Mouse (Mus musculus) cerebellum, adult 2 months (tissue): Measurements from ENCODE around the gene Slc44a1. TPM values are rescaled to one million over a fixed set of nuclear protein-coding genes. Genes with fewer than 3 reads are reported as not detected.

Source experiments
- DNase-seq, 2 experiments: peaks; one replicate each; pipeline ENCODE4 v3.0.0; 2021
- H3K27ac ChIP-seq: fragments of 200-500 bp; 2 replicates; pipeline ENCODE4 v1.5.1; 2012; ENCODE audit warnings: low read length, control low read depth, inconsistent platforms; ENCODE audit not compliant: insufficient read depth
- H3K27me3 ChIP-seq: fragments of 200-500 bp; 2 replicates; pipeline ENCODE4 v1.6.1; 2012; ENCODE audit warnings: inconsistent platforms, mild to moderate bottlenecking, low read length, moderate library complexity; ENCODE audit not compliant: control insufficient read depth, insufficient read depth
- H3K4me1 ChIP-seq: fragments of 200-500 bp; 2 replicates; pipeline ENCODE4 v1.6.1; 2011; ENCODE audit warnings: low read length; ENCODE audit not compliant: control insufficient read depth, insufficient read depth
- H3K4me3 ChIP-seq: fragments of 200-500 bp; replicated peaks from 2 replicates; pipeline ENCODE3; 2011; ENCODE audit warnings: mild to moderate bottlenecking, low read depth, low read length, control low read depth; ENCODE audit not compliant: insufficient read depth
- CTCF ChIP-seq: fragments of 200-500 bp; IDR thresholded peaks from 2 replicates; pipeline ENCODE4 v1.5.1; 2011; ENCODE audit warnings: low read depth, mild to moderate bottlenecking, control low read depth, low read length, moderate library complexity, borderline replicate concordance; ENCODE audit not compliant: insufficient read depth
- POLR2A ChIP-seq: fragments of 200-500 bp; IDR thresholded peaks from 2 replicates; pipeline ENCODE4 v1.6.1; 2011; ENCODE audit warnings: low read length, control low read depth, borderline replicate concordance; ENCODE audit not compliant: insufficient read depth
- WGBS: fragments of 180-500 bp; shearing (Covaris S2); methylation state at CpG from one replicate; pipeline ENCODE4 v1.1.7; 2018; 5-methylcytosine and 5-hydroxymethylcytosine counted together
- polyA plus RNA-seq: library from polyadenylated mRNA; depleted of rRNA; stranded (reverse); fragments of >200 nt; gene quantifications from 2 replicates; pipeline ENCODE4 v1.2.3, GENCODE M21; 2012

The Slc44a1 gene
- polyA plus RNA-seq, 1 experiment = 85.3 TPM

GRCm38 (mm10) chr4:53591941-53592340, 151.7 kb downstream of the Slc44a1 start:
- H3K27ac ChIP-seq = no peak overlapping the region
- H3K4me3 ChIP-seq = no peak overlapping the region
- TF ChIP-seq POLR2A = no peak
- no peak for TF ChIP-seq CTCF
- 53% methylated on average over 8 of the region's 8 CpGs for WGBS
- no peaks in the 10 kb centered on the region for H3K4me1 ChIP-seq
- H3K27me3 ChIP-seq = no peaks in the 10 kb centered on the region
- no peak for DNase-seq

DNA sequence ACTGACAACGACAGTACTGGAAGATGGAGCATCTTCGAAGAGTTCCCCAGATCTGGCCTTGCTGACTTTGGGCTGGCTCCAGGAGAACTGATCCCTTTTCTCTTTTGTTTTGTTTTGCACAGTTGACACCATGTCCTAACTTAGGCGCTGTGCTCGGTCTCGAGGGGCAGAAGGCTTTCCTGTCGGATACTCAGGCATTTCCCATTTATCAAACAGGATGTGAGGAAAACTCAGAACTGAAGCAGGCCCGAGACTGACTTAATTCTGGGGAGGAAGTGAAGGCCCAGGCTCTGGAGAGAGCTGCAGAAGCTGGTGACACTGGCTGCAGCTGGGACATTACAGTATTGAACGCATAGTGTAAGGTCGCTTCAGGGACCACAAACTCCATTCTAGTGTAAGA, 152.2 kb downstream of the Slc44a1 start:
- 77% methylated on average over 9 of the region's 9 CpGs for WGBS
- no peak for DNase-seq
- H3K27me3 ChIP-seq = no peaks in the 10 kb centered on the region
- H3K4me3 ChIP-seq = no peak overlapping the region
- H3K27ac ChIP-seq = no peak overlapping the region
- no peaks in the 10 kb centered on the region for H3K4me1 ChIP-seq
- TF ChIP-seq CTCF = no peak
- no peak for TF ChIP-seq POLR2A

- Histone ChIP-seq H3K27me3 (no peaks in the 10 kb centered on the region), H3K4me3 (no peak overlapping the region), H3K4me1 (no peaks in the 10 kb centered on the region), H3K27ac (no peak overlapping the region)
- 24% methylated on average over 4 of the region's 4 CpGs for WGBS
- TF ChIP-seq POLR2A (no peak), CTCF (peak; percentile 81)
- DNase-seq = peak; percentile 69 to 75
These were observed 154.0 kb downstream of the Slc44a1 start for GRCm38 (mm10) chr4:53594204-53594603.

DNA sequence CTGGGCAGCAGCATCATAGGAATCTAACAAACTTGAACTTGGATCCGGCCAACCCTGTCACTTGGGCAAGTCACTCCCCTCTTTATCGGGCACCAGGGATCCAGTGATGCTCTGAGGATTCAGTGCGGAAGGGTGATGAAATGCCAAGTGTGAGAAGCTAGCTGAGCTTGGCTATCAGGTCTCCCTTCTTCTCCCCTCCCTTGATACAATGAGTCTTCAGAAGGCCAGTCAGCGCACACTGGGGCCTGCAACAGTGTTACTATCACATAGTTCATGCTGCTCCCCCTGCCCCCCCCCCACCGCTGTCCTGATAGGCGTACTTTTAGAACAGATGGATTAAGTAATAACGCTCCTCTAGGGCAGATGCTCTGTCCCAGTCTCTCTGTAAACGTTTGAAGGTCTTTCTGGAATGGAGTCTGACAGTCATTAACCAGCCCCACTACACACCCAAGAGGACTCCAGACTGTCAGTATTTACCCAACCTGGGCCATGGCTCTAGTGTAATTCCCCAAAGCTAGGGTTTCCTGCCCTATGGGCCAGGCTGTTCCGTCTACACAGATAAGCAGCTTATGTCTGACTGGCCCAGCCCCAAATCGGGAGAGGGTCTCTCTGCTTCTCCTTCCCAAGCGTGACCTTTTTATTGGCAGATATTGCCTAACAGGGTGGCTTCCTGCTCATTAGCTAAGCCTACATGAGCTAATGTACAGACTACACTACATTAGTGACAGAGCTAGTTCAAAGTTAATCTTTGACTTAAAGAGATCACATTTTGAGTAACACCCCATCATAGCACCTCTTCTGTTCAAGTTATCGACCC, 155.2 kb downstream of the Slc44a1 start:
- no peak for DNase-seq
- Histone ChIP-seq H3K27me3 (no peaks in the 10 kb centered on the region), H3K4me1 (no peaks in the 10 kb centered on the region), H3K27ac (no peak overlapping the region), H3K4me3 (no peak overlapping the region)
- TF ChIP-seq CTCF (no peak), POLR2A (no peak)
- WGBS = 67% methylated on average over 12 of the region's 12 CpGs

DNA sequence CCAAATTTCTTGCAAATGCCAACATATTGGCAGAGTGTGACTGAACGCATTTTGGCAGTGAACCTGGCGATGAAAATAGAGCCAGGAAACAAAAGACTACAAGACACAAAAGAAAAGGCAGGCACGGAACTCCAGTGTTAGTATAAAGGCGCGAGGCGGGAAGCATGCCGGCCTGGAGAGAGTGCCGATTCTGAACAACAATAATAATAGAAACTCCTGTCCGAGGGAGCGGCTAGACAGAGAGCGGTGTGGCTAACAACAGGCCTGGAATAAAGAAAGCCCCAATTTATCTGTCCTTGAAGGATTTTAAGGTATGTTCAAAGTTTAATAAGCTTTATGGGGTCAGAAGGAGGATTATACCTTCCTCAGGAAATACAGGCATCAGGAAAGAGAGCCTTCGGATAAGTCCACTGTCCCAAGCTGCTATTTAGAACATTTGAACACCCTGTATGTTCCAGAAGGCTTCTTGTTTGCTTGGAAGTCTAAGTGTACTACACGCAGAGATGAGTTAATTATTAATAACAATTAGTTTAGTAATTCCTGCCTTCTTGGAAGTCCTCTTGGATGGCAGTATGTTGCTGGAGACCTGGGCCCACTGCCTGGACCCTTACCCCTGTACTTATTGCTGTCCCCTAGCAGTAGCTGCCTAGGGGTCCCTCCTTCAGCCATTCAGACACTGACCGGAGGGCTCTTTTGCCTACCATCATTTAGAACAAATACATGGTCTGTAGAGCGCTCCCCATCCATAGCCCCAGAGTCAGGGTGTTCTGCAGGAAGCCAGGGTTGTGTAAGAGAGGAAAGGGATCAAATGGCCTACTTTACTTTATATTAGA, 156.1 kb downstream of the Slc44a1 start:
- H3K27ac ChIP-seq = no peak overlapping the region
- WGBS = 60% methylated on average over 15 of the region's 15 CpGs
- no peak overlapping the region for H3K4me3 ChIP-seq
- no peak for TF ChIP-seq CTCF
- TF ChIP-seq POLR2A = no peak
- H3K4me1 ChIP-seq = no peaks in the 10 kb centered on the region
- DNase-seq = no peak
- no peaks in the 10 kb centered on the region for H3K27me3 ChIP-seq

DNA sequence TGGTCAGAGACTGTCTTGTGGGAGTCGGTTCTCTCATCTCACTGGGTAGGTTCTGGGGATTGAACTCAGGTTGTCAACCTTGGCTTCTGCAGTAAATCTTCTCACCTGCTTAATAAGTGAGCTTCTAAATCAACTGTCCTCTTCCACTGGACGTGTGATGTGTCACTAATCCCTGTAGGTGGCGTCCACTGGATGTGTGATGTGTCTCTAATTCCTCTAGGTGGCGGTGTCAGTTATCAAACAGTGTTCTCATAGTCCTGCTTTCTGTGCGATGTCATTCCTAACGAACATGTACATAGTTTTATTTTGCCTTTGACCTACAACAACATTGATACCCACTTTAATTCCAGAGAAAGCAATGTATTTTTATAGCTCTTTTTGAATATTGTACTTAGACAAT, 160.2 kb downstream of the Slc44a1 start:
- Histone ChIP-seq H3K4me1 (no peaks in the 10 kb centered on the region), H3K4me3 (no peak overlapping the region), H3K27me3 (no peaks in the 10 kb centered on the region), H3K27ac (no peak overlapping the region)
- TF ChIP-seq POLR2A = no peak
- TF ChIP-seq CTCF = peak; percentile 58; the same call in 1 of the 2 replicates
- 40% methylated on average over 6 of the region's 6 CpGs for WGBS
- no peak for DNase-seq

DNA sequence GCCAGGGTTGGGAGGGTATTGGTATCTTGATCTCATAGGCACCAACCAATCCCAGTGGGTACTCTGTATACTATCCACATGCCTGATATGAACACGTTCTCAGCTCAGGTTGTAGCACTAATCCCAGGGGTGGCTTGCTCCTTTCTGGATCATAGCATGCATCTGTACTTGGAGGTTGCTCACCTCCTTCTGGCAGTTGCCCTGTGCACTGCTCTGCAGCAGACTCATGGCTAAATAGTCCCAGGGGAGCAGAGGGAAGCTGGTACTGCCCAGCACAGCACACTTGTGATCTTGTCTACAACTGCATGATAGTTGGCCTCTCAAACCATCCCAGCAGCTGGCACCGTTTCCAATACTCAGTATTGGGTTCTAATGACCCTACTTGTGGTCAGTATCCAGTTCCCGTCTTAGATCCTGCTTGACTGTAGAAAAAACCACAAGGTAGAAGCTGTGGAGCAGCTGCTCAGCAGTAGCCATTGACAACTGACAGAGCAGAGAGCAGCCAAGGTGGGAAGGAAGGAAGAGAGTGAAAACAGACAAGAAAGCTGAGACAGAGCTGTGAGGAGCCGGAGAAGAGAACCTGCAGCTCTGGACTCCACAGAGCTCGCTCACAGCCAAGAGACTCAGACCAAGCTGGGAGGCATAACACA, 174.5 kb downstream of the Slc44a1 start:
- WGBS = 69% methylated on average over 5 of the region's 5 CpGs
- Histone ChIP-seq H3K27ac (no peak overlapping the region), H3K27me3 (no peaks in the 10 kb centered on the region), H3K4me3 (no peak overlapping the region), H3K4me1 (no peaks in the 10 kb centered on the region)
- TF ChIP-seq CTCF = no peak
- no peak for TF ChIP-seq POLR2A
- no peak for DNase-seq

DNA sequence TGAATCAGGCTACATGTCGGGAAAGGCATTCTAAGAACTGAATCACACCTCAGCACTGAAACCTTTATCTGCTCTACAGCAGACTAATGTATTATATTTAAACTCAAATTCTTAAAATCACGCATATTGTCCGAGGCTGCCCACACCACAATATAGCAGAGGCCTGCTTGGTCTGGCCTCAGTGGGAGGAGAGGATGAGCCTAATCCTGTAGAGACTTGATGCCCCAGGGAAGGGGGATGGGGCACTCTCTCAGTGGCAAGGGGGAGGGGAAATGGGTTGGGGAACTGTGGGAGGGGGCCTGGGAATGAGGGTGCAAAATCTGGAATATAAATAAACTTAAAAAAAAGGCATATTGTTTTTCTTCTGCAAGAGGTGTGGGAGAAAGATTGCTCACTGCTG, 177.8 kb downstream of the Slc44a1 start:
- DNase-seq = no peak
- Histone ChIP-seq H3K27me3 (no peaks in the 10 kb centered on the region), H3K4me1 (no peaks in the 10 kb centered on the region), H3K27ac (no peak overlapping the region), H3K4me3 (no peak overlapping the region)
- WGBS = 70% methylated on average over 3 of the region's 3 CpGs
- TF ChIP-seq POLR2A = no peak
- no peak for TF ChIP-seq CTCF
